Mouse (Mus musculus) layer of hippocampus, adult 8-10 months (tissue): ENCODE measurements around the gene Lce1i. TPM values are rescaled to one million over a fixed set of nuclear protein-coding genes. Genes with fewer than 3 reads are reported as not detected.
"Not testable (repeated sequence)": the region's sequence is repeated elsewhere in the genome, so short reads cannot be mapped to it uniquely, and the experiment has no call there.

Experiments
- DNase-seq, 2 experiments: peaks; one replicate each; pipeline ENCODE4 v3.0.0; 2022; ENCODE audit warnings: low spot score in 2 of 2
- total RNA-seq, 4 experiments: library from RNA; stranded (reverse); gene quantifications; 2 replicates each; pipeline ENCODE4 v1.2.4; 2022

Lce1i gene
- not detected for total RNA-seq

DNA sequence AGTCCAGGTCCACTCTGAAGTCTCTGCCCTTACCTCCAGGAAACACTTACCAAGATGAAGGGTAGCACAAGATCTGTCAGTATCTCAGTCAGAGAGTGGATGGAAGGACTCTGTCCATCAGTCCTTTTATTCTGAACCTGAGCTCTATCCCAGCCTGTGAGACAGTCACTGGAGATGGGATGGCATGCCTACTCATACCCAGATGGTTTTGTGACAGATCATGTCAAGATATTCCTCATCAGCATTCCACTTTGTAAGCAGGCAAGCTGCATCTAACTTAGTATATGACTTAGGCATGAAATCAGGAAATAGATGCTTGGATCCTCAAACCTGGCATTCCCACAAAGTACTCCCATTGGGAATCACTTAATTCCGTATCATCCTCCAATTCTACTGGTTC, at the start of gene Lce1i:
Lce1i (minus strand) TSS at position 101 of the 400 bp plus-strand sequence.
- no peak for DNase-seq

DNA sequence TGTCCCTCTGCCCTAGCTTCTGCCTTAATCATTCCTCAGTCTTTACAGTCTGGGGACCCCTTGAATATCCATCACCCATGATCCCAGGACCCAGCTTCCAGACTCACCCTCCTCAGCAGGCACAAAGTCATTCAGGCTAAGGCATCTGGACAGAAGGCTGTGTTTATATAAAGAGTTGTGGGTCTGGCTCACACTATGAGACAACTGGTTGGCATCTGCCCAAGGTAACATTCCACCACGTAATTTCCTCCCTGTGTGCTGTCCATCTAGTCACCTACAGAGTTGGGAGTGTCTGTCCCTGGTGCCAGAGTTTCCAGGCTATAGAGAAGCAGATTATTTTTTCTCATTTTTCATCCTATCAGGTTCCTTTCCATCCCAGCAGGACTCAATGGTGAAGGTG, 48.4 kb upstream of the Lce1i start, which contains the start of gene Kprp:
Kprp (minus strand) TSS at position 140 of the 400 bp plus-strand sequence.
- DNase-seq: no peak

DNA sequence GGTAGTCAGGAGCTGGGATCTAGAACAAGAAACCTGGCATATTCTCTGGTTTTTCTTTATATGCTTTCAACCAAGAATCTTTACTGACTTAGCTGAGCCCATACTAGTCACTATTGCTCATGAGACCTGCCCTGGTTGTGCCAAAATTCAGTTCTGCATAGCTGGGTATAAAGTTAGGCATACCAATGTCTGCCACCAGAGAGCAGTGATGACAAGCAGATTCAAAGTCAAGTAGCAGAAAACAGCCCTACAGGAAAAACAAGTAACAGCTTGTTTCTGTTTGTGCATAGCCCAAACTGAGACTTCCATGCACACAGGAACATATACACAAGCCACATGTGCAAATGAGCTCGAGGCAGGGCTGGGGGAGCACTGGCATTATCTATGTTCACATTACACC, 47.1 kb upstream of the Lce1i start:
- no peak for DNase-seq

DNA sequence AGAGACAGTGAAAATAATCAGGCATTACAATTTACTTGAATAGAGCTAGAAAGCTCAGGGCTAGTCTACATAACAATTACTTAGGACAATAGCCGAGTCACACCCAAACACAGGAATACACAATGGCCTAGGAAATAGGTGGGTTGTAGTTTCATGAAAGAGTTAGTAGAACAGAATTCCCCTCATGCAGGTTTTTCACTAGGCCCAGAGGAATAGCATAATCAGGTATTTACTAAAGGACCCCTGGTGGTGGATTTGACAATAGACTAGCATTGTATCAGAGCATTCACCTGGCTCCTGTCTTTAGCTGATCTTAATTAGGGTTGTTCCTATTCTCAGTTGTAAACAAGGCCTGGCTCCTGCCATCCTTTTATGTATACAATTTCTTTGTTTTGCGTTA, 37.3 kb upstream of the Lce1i start:
- not testable (repeated sequence) for DNase-seq

DNA sequence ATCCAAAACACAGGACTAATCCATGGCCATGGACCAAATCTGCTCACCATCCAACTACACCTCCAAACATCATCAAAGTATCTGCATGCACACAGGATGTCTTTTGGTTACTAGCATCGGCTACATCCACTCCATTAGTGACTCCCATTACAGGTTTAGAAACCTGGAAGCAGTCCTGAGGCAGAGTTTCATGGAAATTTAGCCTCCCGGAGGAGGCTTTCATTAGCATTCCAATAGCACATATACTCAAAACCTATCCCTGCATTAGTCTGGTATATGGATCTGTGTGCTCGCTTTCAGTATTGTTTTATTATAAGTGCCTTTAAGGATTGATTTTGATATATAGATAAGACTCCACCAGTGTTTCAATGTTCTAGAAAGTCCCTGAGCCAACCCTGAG, 36.9 kb upstream of the Lce1i start:
- no peak for DNase-seq

DNA sequence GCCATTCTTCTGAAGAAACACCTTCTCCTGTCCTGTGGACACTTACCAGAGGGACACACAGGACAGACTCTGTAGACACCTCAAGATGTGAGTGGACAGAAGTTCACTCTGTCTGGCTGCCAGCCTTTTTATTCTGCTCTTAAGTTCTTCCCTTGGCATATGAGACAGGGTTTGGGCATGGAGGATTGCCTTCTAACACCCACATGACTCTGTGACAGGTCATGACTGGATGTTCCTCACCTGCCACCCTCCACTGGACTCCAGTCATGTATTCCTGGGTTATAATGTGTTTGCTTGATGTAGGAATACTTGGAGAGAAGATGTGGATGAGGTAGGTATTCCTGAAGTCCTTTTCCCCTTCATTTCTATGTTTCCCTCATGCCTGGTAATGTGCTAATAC, 29.1 kb upstream of the Lce1i start, which contains the start of gene Lce1k:
Lce1k (minus strand) TSS at position 101 of the 400 bp plus-strand sequence.
- DNase-seq: no peak

DNA sequence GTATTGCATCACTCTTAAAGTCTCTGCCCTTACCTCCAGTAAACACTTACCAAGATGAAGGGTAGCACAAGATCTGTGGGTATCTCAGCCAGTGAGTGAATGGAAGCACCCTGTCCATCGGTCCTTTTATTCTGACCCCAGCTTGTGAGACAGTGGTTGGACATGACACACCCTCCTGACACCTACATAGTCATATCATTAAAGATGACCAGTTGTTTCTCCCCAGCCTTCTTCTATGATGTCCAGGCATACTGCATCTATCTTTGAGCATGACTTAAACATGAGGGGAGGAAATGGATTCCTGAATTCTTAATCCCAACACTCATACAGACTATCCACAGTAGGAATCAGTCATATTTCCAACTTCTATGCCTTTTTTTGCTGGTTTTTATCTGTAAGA, 11.7 kb upstream of the Lce1i start, which contains the start of gene Lce1j:
Lce1j (minus strand) TSS at position 101 of the 400 bp plus-strand sequence.
- no peak for DNase-seq

DNA sequence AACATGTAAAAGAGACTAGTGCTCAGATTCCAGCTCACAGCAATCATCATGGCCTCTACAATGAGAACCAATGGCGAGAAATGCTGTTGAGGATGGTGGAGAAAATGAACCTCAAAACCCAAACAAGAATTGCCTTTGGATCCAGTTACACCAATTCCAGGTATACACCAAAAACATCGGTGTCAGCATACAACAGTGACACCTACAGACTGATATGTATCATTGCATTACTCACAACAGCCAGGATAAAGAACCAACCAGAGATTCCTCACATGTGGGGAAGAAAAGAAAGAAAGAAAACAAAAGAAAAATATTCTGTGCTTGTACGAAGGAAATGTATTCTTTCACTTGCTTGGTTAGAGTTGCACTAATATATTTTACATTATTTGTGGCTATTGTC, 7.1 kb downstream of the Lce1i start:
- no peak for DNase-seq

DNA sequence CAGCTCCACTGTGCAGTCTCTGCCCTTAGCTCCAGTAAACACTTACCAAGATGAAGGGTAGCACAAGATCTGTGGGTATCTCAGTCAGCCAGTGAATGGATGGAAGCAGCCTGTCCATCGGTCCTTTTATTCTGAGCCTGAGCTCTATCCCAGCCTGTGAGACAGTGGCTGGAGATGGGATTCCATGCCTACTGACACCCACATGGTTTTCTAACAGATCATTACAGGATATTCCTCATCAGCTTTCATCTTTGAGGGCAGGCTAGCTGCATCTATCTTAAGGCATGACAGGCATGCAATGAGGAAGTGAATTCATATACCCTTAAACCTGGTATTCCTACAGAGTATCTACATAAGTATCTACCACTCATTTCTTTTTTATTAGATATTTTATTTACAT, 13.7 kb downstream of the Lce1i start, which contains the start of gene Lce1h:
Lce1h (minus strand) TSS at position 101 of the 400 bp plus-strand sequence.
- no peak for DNase-seq

DNA sequence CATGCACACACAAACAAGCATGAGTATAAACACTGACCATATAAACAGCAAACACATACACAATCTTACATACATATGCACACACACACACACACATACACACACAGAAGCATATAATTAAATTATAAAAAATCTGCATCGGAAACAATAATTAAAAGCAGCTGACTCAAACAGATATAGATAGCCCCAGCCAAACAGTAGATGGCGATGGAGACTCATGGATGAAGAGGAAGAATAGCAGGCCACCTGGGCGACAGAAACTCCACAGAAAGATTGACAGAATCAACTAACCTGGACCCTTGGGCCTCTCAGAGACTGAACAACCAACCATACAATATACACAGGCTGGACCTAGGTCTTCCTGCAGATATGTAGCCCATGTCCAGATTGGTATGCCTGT, 25.5 kb downstream of the Lce1i start:
- DNase-seq: no peak

DNA sequence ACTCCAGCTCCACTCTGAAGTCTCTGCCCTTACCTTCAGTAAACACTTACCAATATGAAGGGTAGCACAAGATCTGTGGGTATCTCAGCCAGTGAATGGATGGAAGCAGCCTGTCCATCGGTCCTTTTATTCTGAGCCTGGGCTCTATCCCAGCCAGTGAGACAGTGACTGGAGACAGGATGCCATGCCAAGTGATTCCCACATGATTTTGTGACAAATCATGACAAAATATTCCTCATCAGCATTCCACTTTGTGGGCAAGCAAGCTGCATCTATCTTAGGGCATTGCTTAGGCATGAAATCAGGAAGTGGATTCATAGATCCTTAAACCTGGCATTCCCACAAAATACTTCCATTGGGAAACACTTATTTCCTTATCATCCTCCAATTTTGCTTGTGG, 26.5 kb downstream of the Lce1i start, which contains the start of gene Lce1g:
Lce1g (minus strand) TSS at position 101 of the 400 bp plus-strand sequence.
- no peak for DNase-seq

DNA sequence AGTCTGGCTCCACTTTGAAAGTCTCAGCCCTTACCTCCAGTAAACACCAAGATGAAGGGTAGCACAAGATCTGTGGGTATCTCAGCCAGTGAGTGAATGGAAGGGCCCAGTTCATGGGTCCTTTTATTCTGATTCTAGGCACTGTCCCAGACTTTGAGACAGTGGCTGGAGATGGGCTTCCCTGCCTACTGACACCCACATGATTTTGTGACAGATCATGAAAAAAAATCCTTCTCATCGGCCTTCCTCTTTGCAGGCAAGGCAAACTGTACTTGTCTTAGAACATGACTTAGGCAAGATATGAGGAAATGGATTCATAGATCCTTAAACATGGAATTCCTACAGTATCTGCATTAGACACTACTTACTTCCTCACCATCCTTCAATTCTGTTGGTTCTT, 39.7 kb downstream of the Lce1i start, which contains the start of gene Gm38119:
Gm38119 (minus strand) TSS at position 101 of the 400 bp plus-strand sequence.
- no peak for DNase-seq

Other genes starting within 250 kb of the Lce1i start
- not detected for gene 2310046K23Rik, start 244.4 kb downstream of the Lce1i start, total RNA-seq
- gene Ivl, start 205.2 kb downstream of the Lce1i start, total RNA-seq: not detected
- not detected for gene Smcp, start 189.9 kb downstream of the Lce1i start, total RNA-seq
- not detected for gene 2210017I01Rik, start 171.4 kb downstream of the Lce1i start, total RNA-seq
- gene Lce6a, start 157.2 kb downstream of the Lce1i start, total RNA-seq: not detected
- gene Lce1a1, start 130.6 kb downstream of the Lce1i start, total RNA-seq: not detected
- gene Lce1b, start 122.0 kb downstream of the Lce1i start, total RNA-seq: not detected
- gene Lce1a2, start 108.6 kb downstream of the Lce1i start, total RNA-seq: not detected
- not detected for gene Lce1c, start 99.7 kb downstream of the Lce1i start, total RNA-seq
- gene Lce1d, start 91.7 kb downstream of the Lce1i start, total RNA-seq: not detected
- not detected for gene Lce1e, start 69.8 kb downstream of the Lce1i start, total RNA-seq
- gene Lce1f, start 58.5 kb downstream of the Lce1i start, total RNA-seq: not detected
- not detected for gene Gm38119, start 39.8 kb downstream of the Lce1i start, total RNA-seq
- not detected for gene Lce1g, start 26.6 kb downstream of the Lce1i start, total RNA-seq
- gene Lce1h, start 13.8 kb downstream of the Lce1i start, total RNA-seq: not detected
- gene Lce1j, start 11.6 kb upstream of the Lce1i start, total RNA-seq: not detected
- gene Lce1k, start 29.0 kb upstream of the Lce1i start, total RNA-seq: not detected
- gene Kprp, start 48.3 kb upstream of the Lce1i start, total RNA-seq: not detected
- not detected for gene Lce1l, start 72.4 kb upstream of the Lce1i start, total RNA-seq
- gene 2310050C09Rik, start 91.3 kb upstream of the Lce1i start, total RNA-seq: not detected
- gene Lce3a, start 147.3 kb upstream of the Lce1i start, total RNA-seq: not detected
- gene Lce3b, start 154.1 kb upstream of the Lce1i start, total RNA-seq: not detected
- not detected for gene Lce3c, start 165.6 kb upstream of the Lce1i start, total RNA-seq
- not detected for gene Lce3d, start 178.5 kb upstream of the Lce1i start, total RNA-seq
- gene Lce3e, start 188.2 kb upstream of the Lce1i start, total RNA-seq: not detected
- gene Lce3f, start 213.3 kb upstream of the Lce1i start, total RNA-seq: not detected
- gene Crct1, start 236.8 kb upstream of the Lce1i start, total RNA-seq: not detected
- gene Lce1m, start 240.2 kb upstream of the Lce1i start, total RNA-seq: not detected